Mouse (Mus musculus) midbrain, embryonic 12.5 days (tissue): ENCODE measurements at regions not wholly inside any gene's neighbourhood (a gene's known extent, or its start where the extent isn't known, plus 50 kb on each side); places are given as distances from the start of the nearest gene placed in this dataset.

Source experiments
- ATAC-seq: fragments of 200-750 bp; cut with Nextera tagmentation; 2 replicates; pipeline ENCODE4 v1.8.0; 2017; ENCODE audit warnings: low read depth, moderate TSS enrichment, moderate library complexity; ENCODE audit not compliant: low FRiP score
- H3K27ac ChIP-seq: fragments of 300-500 bp; sonication (generic); replicated peaks from 2 replicates; pipeline ENCODE4 v1.5.1; 2016; ENCODE audit warnings: mild to moderate bottlenecking
- H3K27me3 ChIP-seq: fragments of 300-500 bp; sonication (generic); 2 replicates; pipeline ENCODE4 v1.6.1; 2016; ENCODE audit warnings: mild to moderate bottlenecking
- H3K36me3 ChIP-seq: fragments of 300-500 bp; sonication (generic); 2 replicates; pipeline ENCODE4 v1.6.1; 2016
- H3K4me1 ChIP-seq: fragments of 300-500 bp; sonication (generic); 2 replicates; pipeline ENCODE4 v1.6.1; 2016
- H3K4me2 ChIP-seq: fragments of 300-500 bp; sonication (generic); replicated peaks from 2 replicates; pipeline ENCODE4 v1.6.1; 2016; ENCODE audit warnings: mild to moderate bottlenecking, moderate library complexity
- H3K4me3 ChIP-seq: fragments of 300-500 bp; sonication (generic); 2 replicates; pipeline ENCODE4 v1.5.1; 2016; ENCODE audit warnings: mild to moderate bottlenecking
- H3K9ac ChIP-seq: fragments of 300-500 bp; sonication (generic); replicated peaks from 2 replicates; pipeline ENCODE4 v1.6.1; 2016; ENCODE audit warnings: mild to moderate bottlenecking, moderate library complexity
- H3K9me3 ChIP-seq: fragments of 300-500 bp; sonication (generic); 2 replicates; pipeline ENCODE4 v1.6.1; 2016; ENCODE audit warnings: mild to moderate bottlenecking
- WGBS: fragments of 180-500 bp; shearing (Covaris S2); methylation state at CpG from one replicate; pipeline ENCODE4 v1.1.7; 2016; 5-methylcytosine and 5-hydroxymethylcytosine counted together

DNA sequence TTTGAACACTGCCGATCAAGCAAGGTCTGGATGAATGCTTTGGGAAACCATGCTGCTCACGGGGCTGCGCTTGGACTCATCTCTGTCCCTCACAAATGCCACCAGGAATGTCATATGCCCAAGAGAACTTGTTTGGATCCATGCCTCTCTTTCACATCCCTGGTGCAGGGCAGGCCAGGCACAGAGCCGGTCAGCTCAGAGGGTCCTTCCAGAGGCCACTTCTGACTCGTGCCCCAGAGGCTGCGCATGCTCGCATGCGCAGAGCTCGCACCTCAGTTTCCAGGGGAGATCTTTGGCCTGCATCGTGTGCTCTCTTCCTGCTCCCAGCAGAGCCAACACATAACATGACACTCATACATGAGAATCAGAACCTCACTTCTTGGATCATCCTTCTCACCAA, 111.1 kb downstream of the Tfap2c start:
- 69% methylated on average over 10 of the region's 10 CpGs for WGBS
- peaks cover 24% of the 10 kb centered on the region for H3K4me1 ChIP-seq
- no peaks in the 10 kb centered on the region for H3K9me3 ChIP-seq
- H3K4me2 ChIP-seq = no peak overlapping the region
- no peak overlapping the region for H3K4me3 ChIP-seq
- no peaks in the 10 kb centered on the region for H3K36me3 ChIP-seq
- H3K27ac ChIP-seq = no peak overlapping the region
- no peak overlapping the region for H3K9ac ChIP-seq
- ATAC-seq = no peak
- peaks cover 42% of the 10 kb centered on the region for H3K27me3 ChIP-seq

DNA sequence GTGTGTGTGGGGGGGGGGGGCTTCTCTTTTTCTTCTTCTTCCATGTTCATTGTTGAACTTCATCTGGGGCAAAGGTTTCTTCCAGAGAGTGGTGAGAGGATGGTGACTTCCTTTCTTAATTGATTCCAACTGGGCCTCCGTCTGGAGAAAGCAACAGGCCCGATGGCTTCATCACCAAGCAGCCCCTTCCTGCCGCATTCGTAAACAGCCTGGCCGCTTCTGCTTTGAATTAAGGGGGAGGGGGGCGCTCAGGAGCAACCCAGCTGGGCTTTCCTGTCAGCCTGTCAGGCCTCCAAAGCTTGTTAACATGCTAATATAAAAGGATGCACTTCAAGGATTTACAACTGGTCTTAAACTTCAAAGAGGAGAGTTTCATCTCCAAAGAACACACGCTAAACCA, 111.5 kb downstream of the Tfap2c start:
- WGBS = 4% methylated on average over 7 of the region's 7 CpGs
- H3K27me3 ChIP-seq = peaks cover 42% of the 10 kb centered on the region
- H3K4me3 ChIP-seq = no peak overlapping the region
- H3K4me2 ChIP-seq = no peak overlapping the region
- ATAC-seq = 0 out of 2 replicates have a peak, but pooled peaks have one; percentile 14
- no peak overlapping the region for H3K27ac ChIP-seq
- no peak overlapping the region for H3K9ac ChIP-seq
- peaks cover 24% of the 10 kb centered on the region for H3K4me1 ChIP-seq
- H3K36me3 ChIP-seq = no peaks in the 10 kb centered on the region
- H3K9me3 ChIP-seq = no peaks in the 10 kb centered on the region

DNA sequence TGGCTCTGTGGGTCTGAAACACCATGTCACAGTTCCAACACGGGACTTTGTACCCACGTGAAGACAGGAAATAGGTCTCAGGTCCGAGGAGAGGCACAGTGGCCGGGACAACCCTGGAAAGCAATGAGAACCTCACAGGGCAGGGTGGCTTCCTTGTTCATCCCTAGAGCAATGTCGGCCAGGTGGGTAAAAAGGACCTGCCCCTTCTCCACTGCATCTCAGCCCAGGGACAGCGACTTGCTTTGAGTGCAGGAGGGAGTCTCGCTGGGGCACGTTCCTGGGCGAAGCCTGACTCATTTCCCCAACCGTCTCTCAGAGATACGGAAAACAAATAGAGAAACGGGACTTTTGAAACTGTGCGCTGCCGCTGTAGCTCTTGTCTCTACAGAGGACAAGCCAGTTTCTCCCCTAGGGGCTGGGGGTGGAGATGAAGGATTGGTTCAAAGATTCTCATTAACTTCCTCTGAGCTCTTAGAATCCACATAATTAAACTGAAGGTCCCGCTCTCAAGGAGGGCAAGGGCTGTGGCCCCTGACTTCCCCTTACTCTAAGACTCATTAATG, 112.1 kb downstream of the Tfap2c start:
- no peak for ATAC-seq
- peak overlapping the region; percentile 14; the same call in 1 of the 2 replicates for H3K4me2 ChIP-seq
- H3K9ac ChIP-seq = no peak overlapping the region
- no peaks in the 10 kb centered on the region for H3K36me3 ChIP-seq
- no peaks in the 10 kb centered on the region for H3K9me3 ChIP-seq
- WGBS = 9% methylated on average over 15 of the region's 15 CpGs
- H3K4me1 ChIP-seq = peaks cover 24% of the 10 kb centered on the region
- H3K4me3 ChIP-seq = no peak overlapping the region
- H3K27ac ChIP-seq = no peak overlapping the region
- H3K27me3 ChIP-seq = peaks cover 42% of the 10 kb centered on the region

DNA sequence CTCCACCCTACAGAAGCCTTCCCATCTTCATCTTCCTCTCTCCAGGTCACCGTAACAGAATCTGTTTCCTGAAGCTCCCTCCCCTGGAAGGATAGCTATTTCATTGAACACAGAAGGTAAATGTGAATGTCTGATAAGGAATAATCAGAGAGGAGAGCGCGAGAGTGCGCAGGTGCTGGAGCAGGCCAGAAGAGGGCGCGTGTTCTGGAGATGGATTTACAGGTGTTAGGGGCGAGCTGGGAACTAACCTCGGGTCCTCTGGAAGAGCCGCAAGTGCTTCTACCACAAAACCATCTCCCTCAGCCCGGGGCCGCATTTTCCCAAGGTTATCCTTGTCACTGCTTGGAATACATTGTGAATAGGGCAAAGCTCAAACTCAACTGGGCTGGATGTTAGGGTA, 112.8 kb downstream of the Tfap2c start:
- Histone ChIP-seq H3K9ac (no peak overlapping the region), H3K36me3 (no peaks in the 10 kb centered on the region), H3K9me3 (no peaks in the 10 kb centered on the region), H3K4me1 (peaks cover 24% of the 10 kb centered on the region), H3K27me3 (peaks cover 42% of the 10 kb centered on the region), H3K27ac (no peak overlapping the region), H3K4me3 (no peak overlapping the region), H3K4me2 (no peak overlapping the region)
- WGBS = 58% methylated on average over 11 of the region's 11 CpGs
- no peak for ATAC-seq

DNA sequence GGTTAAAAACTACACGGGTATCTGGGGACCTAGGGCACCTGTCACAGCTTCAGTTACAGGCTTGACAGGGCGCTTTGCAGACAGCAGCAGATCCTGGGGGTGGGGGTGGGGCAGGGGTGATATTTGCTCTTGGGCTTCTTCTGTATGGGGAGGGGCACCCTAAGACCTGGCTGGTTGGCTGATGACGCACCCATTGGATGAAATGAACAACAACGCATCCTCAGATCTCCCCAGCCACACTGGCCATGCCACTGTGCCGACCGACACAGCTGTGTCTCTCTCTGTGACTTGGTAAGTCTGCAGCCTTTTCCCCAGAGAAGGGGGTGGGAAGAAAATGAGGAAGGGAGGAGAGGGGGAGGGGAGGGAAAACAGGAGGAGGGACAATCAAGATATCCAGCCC, 114.3 kb downstream of the Tfap2c start:
- H3K4me1 ChIP-seq = peaks cover 24% of the 10 kb centered on the region
- H3K27me3 ChIP-seq = peaks cover 42% of the 10 kb centered on the region
- no peaks in the 10 kb centered on the region for H3K36me3 ChIP-seq
- H3K9ac ChIP-seq = no peak overlapping the region
- H3K9me3 ChIP-seq = no peaks in the 10 kb centered on the region
- H3K27ac ChIP-seq = no peak overlapping the region
- H3K4me2 ChIP-seq = peak overlapping the region; percentile 18
- H3K4me3 ChIP-seq = no peak overlapping the region
- WGBS = 4% methylated on average over 6 of the region's 6 CpGs
- peak; percentile 67; the same call in 1 of the 2 replicates for ATAC-seq

DNA sequence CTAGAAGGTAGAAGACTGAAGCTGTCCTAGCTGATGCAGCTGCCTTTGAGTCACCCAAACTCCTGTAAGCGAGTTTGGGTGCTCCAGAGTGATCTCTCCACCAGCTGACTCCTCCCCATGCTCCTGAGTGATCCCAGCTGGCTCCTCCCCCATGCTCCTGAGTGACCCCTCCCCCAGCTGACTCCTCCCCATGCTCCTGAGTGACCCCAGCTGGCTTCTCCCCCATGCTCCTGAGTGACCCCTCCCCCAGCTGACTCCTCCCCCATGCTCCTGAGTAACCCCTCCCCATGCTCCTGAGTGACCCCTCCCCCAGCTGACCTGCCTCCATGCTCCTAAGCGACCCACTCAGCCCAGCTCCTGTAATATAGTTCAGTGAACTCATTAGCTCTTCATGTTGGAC, 123.7 kb downstream of the Tfap2c start:
- Histone ChIP-seq H3K27ac (no peak overlapping the region), H3K4me1 (no peaks in the 10 kb centered on the region), H3K9me3 (no peaks in the 10 kb centered on the region), H3K36me3 (no peaks in the 10 kb centered on the region), H3K4me3 (no peak overlapping the region), H3K4me2 (no peak overlapping the region), H3K27me3 (0 out of 2 replicates have a peak, but pooled peaks cover 3% of the 10 kb centered on the region), H3K9ac (no peak overlapping the region)
- ATAC-seq = no peak
- WGBS = 20% methylated on average over 2 of the region's 2 CpGs

DNA sequence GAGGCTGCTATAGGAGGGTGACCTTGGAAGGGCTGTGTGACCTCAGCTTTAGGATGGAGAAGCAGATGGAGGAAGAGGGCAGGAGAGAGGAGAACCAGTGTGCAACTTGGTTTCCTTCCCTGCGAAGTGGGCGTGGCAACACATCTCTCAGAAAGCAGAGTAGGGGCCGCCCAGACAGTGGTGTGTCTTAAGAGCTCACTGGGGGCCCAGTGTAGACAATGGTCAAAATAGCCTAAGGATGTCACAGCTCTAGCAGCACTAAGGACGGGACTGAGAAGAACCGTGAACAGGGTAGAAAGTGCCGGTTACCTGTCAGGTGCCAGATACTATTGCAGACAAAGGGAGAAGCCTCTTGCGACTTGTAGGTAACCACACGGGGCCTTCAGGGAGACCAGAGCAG, 125.2 kb downstream of the Tfap2c start:
- H3K9me3 ChIP-seq = no peaks in the 10 kb centered on the region
- H3K9ac ChIP-seq = no peak overlapping the region
- 82% methylated on average over 8 of the region's 8 CpGs for WGBS
- no peak overlapping the region for H3K4me2 ChIP-seq
- no peaks in the 10 kb centered on the region for H3K36me3 ChIP-seq
- no peak for ATAC-seq
- no peak overlapping the region for H3K27ac ChIP-seq
- 0 out of 2 replicates have a peak, but pooled peaks cover 3% of the 10 kb centered on the region for H3K27me3 ChIP-seq
- no peaks in the 10 kb centered on the region for H3K4me1 ChIP-seq
- no peak overlapping the region for H3K4me3 ChIP-seq

DNA sequence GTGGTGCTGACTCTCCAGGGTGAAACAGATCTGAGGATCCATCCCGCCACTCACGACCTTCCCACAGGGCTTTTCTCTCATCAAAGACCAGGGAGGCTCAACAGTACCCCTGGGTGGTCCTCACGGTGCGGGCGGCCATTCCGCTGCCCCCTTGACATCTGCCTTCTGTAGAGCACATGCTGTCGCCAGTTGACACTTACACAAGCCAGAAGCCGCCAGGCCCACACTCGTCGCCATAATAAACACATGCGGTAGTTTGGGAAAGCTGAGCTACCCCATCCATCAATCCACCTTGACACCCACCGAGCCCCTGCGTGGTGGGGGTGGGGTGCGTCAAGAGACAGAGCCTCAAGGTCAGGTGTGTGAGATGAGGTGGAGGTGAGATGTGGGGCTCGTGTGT, 125.7 kb downstream of the Tfap2c start:
- WGBS = 74% methylated on average over 15 of the region's 15 CpGs
- Histone ChIP-seq H3K4me3 (no peak overlapping the region), H3K9me3 (no peaks in the 10 kb centered on the region), H3K9ac (no peak overlapping the region), H3K36me3 (no peaks in the 10 kb centered on the region), H3K4me1 (no peaks in the 10 kb centered on the region), H3K27ac (no peak overlapping the region), H3K27me3 (0 out of 2 replicates have a peak, but pooled peaks cover 1% of the 10 kb centered on the region), H3K4me2 (no peak overlapping the region)
- ATAC-seq = no peak

DNA sequence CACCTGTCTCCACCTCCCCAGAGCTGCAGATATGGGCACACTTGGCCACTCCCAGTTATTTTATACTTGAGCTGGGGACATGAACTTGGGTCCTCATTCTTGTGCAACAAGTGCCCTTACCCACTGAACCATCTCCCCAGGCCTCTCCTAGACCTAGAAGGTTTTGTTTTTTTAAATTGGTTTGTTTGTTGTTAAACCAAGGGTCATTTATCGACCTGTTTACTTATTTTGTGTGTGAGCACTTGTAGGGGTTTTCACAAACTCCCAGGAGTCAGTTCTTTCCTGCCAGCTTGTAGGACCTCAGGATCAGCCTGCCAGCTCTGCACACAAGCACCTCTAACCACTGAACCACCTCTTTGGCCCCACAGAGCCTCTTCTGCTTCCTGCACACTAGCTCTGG, 140.8 kb downstream of the Tfap2c start:
- no peak for ATAC-seq

DNA sequence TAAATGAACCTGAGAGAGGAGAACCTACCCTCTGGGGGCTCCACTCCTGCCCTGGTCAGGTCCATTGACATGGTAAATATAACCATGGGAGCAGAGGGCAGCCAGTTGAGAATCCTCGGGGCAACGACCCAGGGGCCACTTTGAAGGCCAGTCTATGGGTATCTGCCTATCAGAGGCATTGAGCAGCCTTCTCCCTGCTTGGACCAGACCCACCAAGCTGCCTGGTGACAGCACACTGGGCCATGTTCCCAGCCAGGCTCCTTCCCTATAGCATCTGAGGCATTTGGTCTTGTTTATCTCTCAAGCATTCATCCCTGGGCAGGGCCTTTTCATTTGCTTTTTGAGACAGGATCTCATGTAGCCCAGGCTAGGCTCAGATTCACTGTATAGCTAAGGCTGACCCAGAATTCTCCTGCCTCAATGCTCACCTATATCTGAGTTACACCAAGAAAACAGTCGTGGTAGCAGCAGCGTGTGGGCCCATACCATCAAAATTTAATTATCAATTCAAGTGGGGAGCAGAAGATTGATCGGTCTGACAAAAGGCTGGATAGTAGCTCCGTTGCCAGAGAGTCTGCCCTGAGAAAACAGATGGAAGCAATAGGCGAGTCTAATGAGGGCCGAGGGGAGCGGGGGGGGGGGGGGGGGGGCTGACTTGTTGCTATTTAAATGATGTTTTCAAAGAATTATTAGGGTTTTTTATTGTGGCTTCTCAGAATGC, 141.7 kb downstream of the Tfap2c start:
- no peak overlapping the region for H3K27ac ChIP-seq
- 67% methylated on average over 9 of the region's 9 CpGs for WGBS

More for the DNA sequence above, 140.8 kb downstream of the Tfap2c start:
- no peak overlapping the region for H3K4me2 ChIP-seq
- no peak overlapping the region for H3K27ac ChIP-seq
- H3K4me1 ChIP-seq = no peaks in the 10 kb centered on the region
- H3K27me3 ChIP-seq = 0 out of 2 replicates have a peak, but pooled peaks cover 5% of the 10 kb centered on the region
- 77% methylated on average over 1 of the region's 1 CpGs for WGBS
- H3K9me3 ChIP-seq = no peaks in the 10 kb centered on the region
- no peak overlapping the region for H3K4me3 ChIP-seq
- no peak overlapping the region for H3K9ac ChIP-seq
- no peaks in the 10 kb centered on the region for H3K36me3 ChIP-seq

DNA sequence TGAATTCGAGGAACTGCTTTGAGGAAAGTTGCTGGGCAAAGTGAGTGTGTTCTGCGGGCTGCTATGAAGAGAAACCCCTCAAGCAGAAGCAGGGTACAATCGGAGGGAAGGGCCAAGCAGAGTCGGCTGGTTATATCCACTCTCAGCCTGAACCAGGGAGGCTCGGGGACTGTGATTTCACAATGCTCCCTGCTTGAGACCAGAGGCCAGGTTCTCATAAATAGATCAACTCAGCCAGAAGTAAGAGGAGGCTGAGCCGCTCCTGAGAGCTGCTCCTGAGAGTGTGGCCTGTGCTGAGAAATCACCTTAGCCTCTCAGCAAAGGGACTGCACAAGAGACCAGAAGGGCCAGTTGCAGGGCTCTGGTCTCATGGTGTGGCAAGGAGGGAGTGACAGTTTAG, 149.6 kb downstream of the Tfap2c start:
- Histone ChIP-seq H3K27me3 (peaks cover 11% of the 10 kb centered on the region), H3K4me1 (peaks cover 12% of the 10 kb centered on the region; the same call in 1 of the 2 replicates), H3K36me3 (no peaks in the 10 kb centered on the region), H3K4me2 (no peak overlapping the region), H3K27ac (no peak overlapping the region), H3K9me3 (no peaks in the 10 kb centered on the region), H3K9ac (no peak overlapping the region), H3K4me3 (no peak overlapping the region)
- WGBS = 50% methylated on average over 6 of the region's 6 CpGs
- no peak for ATAC-seq

More for the DNA sequence above, 141.7 kb downstream of the Tfap2c start:
- no peak overlapping the region for H3K4me2 ChIP-seq
- H3K9me3 ChIP-seq = no peaks in the 10 kb centered on the region
- no peaks in the 10 kb centered on the region for H3K36me3 ChIP-seq
- H3K27me3 ChIP-seq = 0 out of 2 replicates have a peak, but pooled peaks cover 5% of the 10 kb centered on the region
- no peak overlapping the region for H3K9ac ChIP-seq
- no peak for ATAC-seq
- no peaks in the 10 kb centered on the region for H3K4me1 ChIP-seq
- no peak overlapping the region for H3K4me3 ChIP-seq

DNA sequence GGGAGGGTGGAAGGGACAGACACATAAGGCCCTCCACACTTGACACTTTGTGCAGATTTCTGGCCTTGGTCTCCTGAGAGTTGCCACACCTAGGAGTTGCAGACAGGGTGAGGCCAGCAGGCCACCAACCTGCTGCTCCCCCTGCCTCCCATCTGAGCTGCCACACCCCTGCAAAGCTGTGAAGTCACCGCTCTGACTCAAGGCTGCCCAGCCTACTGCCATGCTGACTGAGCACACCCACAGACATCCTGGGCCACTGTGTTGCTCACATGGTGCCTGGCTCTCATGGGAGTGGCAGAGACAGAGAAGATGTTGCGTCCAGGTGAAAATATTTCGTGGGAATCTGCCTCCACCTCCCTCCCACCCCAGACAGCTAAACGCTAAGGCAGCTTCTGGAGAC, 150.3 kb downstream of the Tfap2c start:
- Histone ChIP-seq H3K4me2 (no peak overlapping the region), H3K36me3 (no peaks in the 10 kb centered on the region), H3K9ac (no peak overlapping the region), H3K27me3 (peaks cover 13% of the 10 kb centered on the region), H3K4me1 (peaks cover 12% of the 10 kb centered on the region; the same call in 1 of the 2 replicates), H3K4me3 (no peak overlapping the region), H3K9me3 (no peaks in the 10 kb centered on the region), H3K27ac (no peak overlapping the region)
- ATAC-seq = no peak
- WGBS = 89% methylated on average over 4 of the region's 4 CpGs
